Comparison of ENCODE assay signal across 8 mouse cellular contexts in the genomic region with DNA sequence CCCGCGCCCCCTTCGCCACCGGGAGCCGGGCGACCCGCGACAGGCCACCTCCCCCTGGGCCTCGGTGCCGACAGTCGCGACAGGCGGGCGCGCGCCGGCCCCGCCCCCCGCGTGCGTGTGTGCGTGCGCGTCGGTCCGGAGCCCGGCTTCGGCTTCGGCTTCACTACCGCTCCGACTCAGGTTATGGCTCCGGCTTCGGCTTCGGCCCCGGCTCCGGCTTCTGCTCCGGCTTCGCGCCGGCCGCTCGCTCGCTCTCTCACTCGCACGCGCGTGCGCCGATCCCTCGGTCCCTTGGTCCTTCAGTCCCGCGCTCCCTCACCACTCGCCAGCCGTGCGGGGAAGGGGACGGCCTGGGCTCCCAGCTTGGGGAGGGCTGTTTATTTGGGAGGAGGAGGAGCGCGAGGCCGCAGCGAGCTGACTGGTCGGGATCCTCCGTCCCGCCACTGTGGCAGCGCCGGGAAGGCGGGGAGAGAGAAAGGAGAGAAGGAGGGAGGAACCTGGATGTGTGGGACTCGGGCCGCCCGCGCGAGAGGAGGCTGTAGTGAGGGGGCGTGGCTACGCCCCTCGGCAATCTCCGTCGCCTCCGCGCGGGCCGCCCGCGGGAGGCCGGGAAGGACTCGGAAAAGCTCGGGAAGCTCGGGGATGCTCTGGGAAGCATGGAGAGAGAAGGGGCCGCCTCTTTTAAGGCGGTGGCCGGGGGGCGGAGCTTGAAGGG. TPM values are rescaled to one million over a fixed set of nuclear protein-coding genes. Genes with fewer than 3 reads are reported as not detected.
DNase-seq lines count a peak whose midpoint lies in the region; ATAC-seq and TF ChIP-seq lines count a peak whose summit lies in the region.

A gene (minus strand): TSS at position 458 of the 715 bp plus-strand sequence.

- H3K27me3 ChIP-seq in heart, embryonic 13.5 days (replicated peaks): no peaks in the 10 kb centered on the region
- H3K27me3 ChIP-seq in kidney, postnatal 0 days (ENCODE audit: insufficient read depth, low read length): no peaks in the 10 kb centered on the region
- H3K27me3 ChIP-seq in liver, adult 2 months (ENCODE audit: control insufficient read depth, insufficient read depth, low read length): no peaks in the 10 kb centered on the region
- H3K27me3 ChIP-seq in stomach, postnatal 0 days (ENCODE audit: control insufficient read depth, insufficient read depth, low read length): no peaks in the 10 kb centered on the region

- TF ChIP-seq CTCF in kidney, postnatal 0 days (IDR thresholded peaks at IDR 0.05; ENCODE audit: low read depth): no peak
- no peak for TF ChIP-seq CTCF in liver, adult 2 months (IDR thresholded peaks at IDR 0.05; ENCODE audit: low read depth, low read length)
- TF ChIP-seq CTCF in stomach, postnatal 0 days (IDR thresholded peaks at IDR 0.05; ENCODE audit: low read depth): no peak; the same call in 1 of the 2 replicates

- H3K27ac ChIP-seq in heart, embryonic 13.5 days (replicated peaks): peak within 1 kb of the TSS; percentile 98
- H3K27ac ChIP-seq in kidney, postnatal 0 days: peak within 1 kb of the TSS; percentile 98
- peak within 1 kb of the TSS; percentile 88 for H3K27ac ChIP-seq in liver, adult 2 months (replicated peaks; ENCODE audit: insufficient read depth, low read depth, low read length)
- H3K27ac ChIP-seq in stomach, postnatal 0 days (replicated peaks): peak within 1 kb of the TSS; percentile 99

- peaks cover 27% of the 10 kb centered on the region; the same call in 1 of the 2 replicates for H3K79me2 ChIP-seq in liver, adult 2 months (ENCODE audit: control insufficient read depth, insufficient read depth, low read length)

- TF ChIP-seq EP300 in stomach, postnatal 0 days (optimal IDR thresholded peaks at IDR 0.05): no peak

- WGBS in heart, embryonic 13.5 days: under 1% methylated on average over 87 of the region's 90 CpGs
- WGBS in kidney, postnatal 0 days: under 1% methylated on average over 85 of the region's 90 CpGs
- WGBS in liver, adult 2 months: under 1% methylated on average over 89 of the region's 90 CpGs
- 0% methylated on average over 65 of the region's 90 CpGs for WGBS in stomach, postnatal 0 days

- DNase-seq in brain, adult 2 months (ENCODE audit: low read depth, low spot score): peak; percentile 97
- peak; percentile 96 for DNase-seq in fibroblast of lung, adult 2 months (ENCODE audit: low read depth)
- peak; percentile 99 for DNase-seq in kidney, postnatal 0 days (ENCODE audit: low spot score)
- peak; percentile 90 for DNase-seq in liver, adult 2 months (ENCODE audit: extremely low read depth, low read depth, low spot score)
- DNase-seq in natural killer cell, adult 2 months (ENCODE audit: low spot score in 2 of 2): peak; percentile 25
- peak; percentile 97 for DNase-seq in stomach, postnatal 0 days (ENCODE audit: low spot score)

- peak within 1 kb of the TSS; percentile 79 for H3K4me3 ChIP-seq in heart, embryonic 13.5 days
- H3K4me3 ChIP-seq in kidney, postnatal 0 days (replicated peaks; ENCODE audit: low read depth, low read length): peak within 1 kb of the TSS; percentile 94
- H3K4me3 ChIP-seq in liver, adult 2 months (ENCODE audit: insufficient read depth, low read depth, low read length): peak within 1 kb of the TSS; percentile 86
- peak within 1 kb of the TSS; percentile 93 for H3K4me3 ChIP-seq in stomach, postnatal 0 days (ENCODE audit: low read depth, low read length)

- TF ChIP-seq POLR2A in liver, adult 2 months (IDR thresholded peaks at IDR 0.05; ENCODE audit: extremely low read depth, insufficient read depth, low read length): peak; percentile 86

- no peaks in the 10 kb centered on the region; the same call in 1 of the 2 replicates for H3K36me3 ChIP-seq in heart, embryonic 13.5 days
- no peaks in the 10 kb centered on the region for H3K36me3 ChIP-seq in kidney, postnatal 0 days (ENCODE audit: insufficient read depth, low read length)
- H3K36me3 ChIP-seq in liver, adult 2 months (ENCODE audit: control insufficient read depth, insufficient read depth, low read length): no peaks in the 10 kb centered on the region
- H3K36me3 ChIP-seq in stomach, postnatal 0 days (ENCODE audit: control insufficient read depth, insufficient read depth, low read length): no peaks in the 10 kb centered on the region

- peak within 1 kb of the TSS; percentile 95 for H3K9ac ChIP-seq in heart, embryonic 13.5 days
- H3K9ac ChIP-seq in kidney, postnatal 0 days (ENCODE audit: low read depth, low read length): peak within 1 kb of the TSS; percentile 99
- H3K9ac ChIP-seq in liver, adult 2 months (ENCODE audit: low read depth, low read length): peak within 1 kb of the TSS; percentile 93
- peak within 1 kb of the TSS; percentile 98 for H3K9ac ChIP-seq in stomach, postnatal 0 days (ENCODE audit: low read length)

- H3K4me1 ChIP-seq in heart, embryonic 13.5 days: peaks cover 46% of the 10 kb centered on the region
- H3K4me1 ChIP-seq in kidney, postnatal 0 days (replicated peaks; ENCODE audit: insufficient read depth, low read length): peaks cover 6% of the 10 kb centered on the region
- peaks cover 14% of the 10 kb centered on the region for H3K4me1 ChIP-seq in liver, adult 2 months (ENCODE audit: control insufficient read depth, insufficient read depth, low read length)
- peaks cover 7% of the 10 kb centered on the region for H3K4me1 ChIP-seq in stomach, postnatal 0 days (replicated peaks; ENCODE audit: control insufficient read depth, insufficient read depth)

- H3K9me3 ChIP-seq in heart, embryonic 13.5 days: no peaks in the 10 kb centered on the region
- no peaks in the 10 kb centered on the region for H3K9me3 ChIP-seq in kidney, postnatal 0 days (replicated peaks; ENCODE audit: low read length)
- H3K9me3 ChIP-seq in stomach, postnatal 0 days (ENCODE audit: control insufficient read depth, low read length): no peaks in the 10 kb centered on the region

- H3K4me2 ChIP-seq in heart, embryonic 13.5 days: peak within 1 kb of the TSS; percentile 95
- peak within 1 kb of the TSS; percentile 61 for H3K4me2 ChIP-seq in kidney, postnatal 0 days (ENCODE audit: low read length)
- peak within 1 kb of the TSS; percentile 75 for H3K4me2 ChIP-seq in stomach, postnatal 0 days (replicated peaks; ENCODE audit: low read depth)

- peak; percentile 75 for ATAC-seq in CD4-positive, CD25-positive, alpha-beta regulatory T cell, adult 4 months
- ATAC-seq in heart, embryonic 13.5 days (ENCODE audit: extremely low read depth, insufficient number of reproducible peaks, low FRiP score, low TSS enrichment): peak; percentile 89
- peak; percentile 97 for ATAC-seq in kidney, postnatal 0 days (replicated peaks; ENCODE audit: low FRiP score, low read depth)
- peak; percentile 98 for ATAC-seq in stomach, postnatal 0 days (ENCODE audit: low FRiP score, low TSS enrichment)

RNA-seq across cellular contexts. Expression of the gene that starts here (rescaled TPM):
- not detected for polyA plus RNA-seq in CD4-positive, CD25-positive, alpha-beta regulatory T cell, adult 4 months (2017; shearing (Covaris generic))
- 64.8 and 69.1 TPM in 2 replicates for polyA plus RNA-seq in heart, embryonic 13.5 days (2015; fragmentation: Nextera tagmentation; extraction: Ambion mirVana)
- 22.7 and 25.1 TPM in 2 replicates for polyA plus RNA-seq in kidney, postnatal 0 days (2015; fragmentation: Nextera tagmentation; extraction: Ambion mirVana)
- 17.4 and 21.6 TPM in 2 replicates for total RNA-seq in liver, adult 2 months (2014; rRNA removed)
- polyA plus RNA-seq in liver, adult 2 months (2012; rRNA removed): 18.2 and 21.5 TPM in 2 replicates
- 23.2 and 24.4 TPM in 2 replicates for polyA plus RNA-seq in stomach, postnatal 0 days (2015; fragmentation: Nextera tagmentation; extraction: Ambion mirVana)

Comparison
In these comparisons a context has a peak if more than half of its experiments do, and no peak if none do; other contexts are left out.
1. Peak in every context shown above with its lines: DNase-seq, ATAC-seq, H3K4me3 ChIP-seq and H3K27ac ChIP-seq.
2. RNA of the gene that starts here (polyA plus RNA-seq): 64.8 to 69.1 TPM in heart, embryonic 13.5 days, 23.2 to 24.4 TPM in stomach, postnatal 0 days, 22.7 to 25.1 TPM in kidney, postnatal 0 days and 18.2 to 21.5 TPM in liver, adult 2 months; not detected in CD4-positive, CD25-positive, alpha-beta regulatory T cell, adult 4 months; every median in the first group is over 10 times any median in the second.
3. Peak in ATAC-seq in CD4-positive, CD25-positive, alpha-beta regulatory T cell, adult 4 months; RNA of the gene not detected or under 1 TPM.
4. DNase-seq: peak in every context shown above with its lines; median percentile 99 in kidney, postnatal 0 days; 97 in brain, adult 2 months; 97 in stomach, postnatal 0 days; 96 in fibroblast of lung, adult 2 months; 90 in liver, adult 2 months; 25 in natural killer cell, adult 2 months.